Mouse (Mus musculus) forebrain, embryonic 11.5 days (tissue): Measurements from ENCODE around the gene Zfp592. TPM values are rescaled to one million over a fixed set of nuclear protein-coding genes. Genes with fewer than 3 reads are reported as not detected.

ENCODE experiments used
- ATAC-seq: fragments of 200-750 bp; cut with Nextera tagmentation; replicated peaks from 2 replicates; pipeline ENCODE4 v1.8.0; 2017; ENCODE audit warnings: moderate TSS enrichment; ENCODE audit not compliant: low FRiP score
- DNase-seq: peaks from one replicate; pipeline ENCODE4 v3.0.0-alpha.2; 2017; ENCODE audit warnings: low spot score
- H3K27ac ChIP-seq: fragments of 300-500 bp; sonication (generic); 2 replicates; pipeline ENCODE4 v1.5.1; 2014; ENCODE audit warnings: low read depth, low read length
- H3K27me3 ChIP-seq: fragments of 300-500 bp; sonication (generic); 2 replicates; pipeline ENCODE4 v1.6.1; 2014; ENCODE audit warnings: mild to moderate bottlenecking, low read length, mixed read lengths; ENCODE audit not compliant: control insufficient read depth, insufficient read depth
- H3K36me3 ChIP-seq: fragments of 300-500 bp; sonication (generic); 2 replicates; pipeline ENCODE4 v1.6.1; 2014; ENCODE audit warnings: mild to moderate bottlenecking, low read length, moderate library complexity, mixed read lengths; ENCODE audit not compliant: control insufficient read depth, insufficient read depth
- H3K4me1 ChIP-seq: fragments of 300-500 bp; sonication (generic); replicated peaks from 2 replicates; pipeline ENCODE4 v1.6.1; 2014; ENCODE audit warnings: low read length, mixed read lengths; ENCODE audit not compliant: control insufficient read depth, insufficient read depth
- H3K4me2 ChIP-seq: fragments of 300-500 bp; sonication (generic); 2 replicates; pipeline ENCODE4 v1.6.1; 2014; ENCODE audit warnings: low read depth, mild to moderate bottlenecking, low read length, moderate library complexity, mixed read lengths; ENCODE audit not compliant: severe bottlenecking
- H3K4me3 ChIP-seq: fragments of 300-500 bp; sonication (generic); 2 replicates; pipeline ENCODE4 v1.5.1; 2014; ENCODE audit warnings: low read depth, low read length
- H3K9ac ChIP-seq: fragments of 300-500 bp; sonication (generic); 2 replicates; pipeline ENCODE4 v1.6.1; 2014; ENCODE audit warnings: low read length
- H3K9me3 ChIP-seq: fragments of 300-500 bp; sonication (generic); 2 replicates; pipeline ENCODE4 v1.6.1; 2016; ENCODE audit warnings: low read length, mixed read lengths; ENCODE audit not compliant: control insufficient read depth
- WGBS: fragments of 180-500 bp; shearing (Covaris S2); extraction: QIAGEN DNeasy Blood & Tissue Kit; methylation state at CpG from one replicate; pipeline ENCODE4 v1.1.7; 2014; 5-methylcytosine and 5-hydroxymethylcytosine counted together
- polyA plus RNA-seq: library from polyadenylated mRNA; unstranded; fragments of >200 nt; fragmentation: Nextera tagmentation; extraction: Ambion mirVana; gene quantifications from 2 replicates; pipeline ENCODE4 v1.2.1, GENCODE M21; 2014

Zfp592 gene
- polyA plus RNA-seq, 1 experiment from 2014 or later, result 15.9 TPM

GRCm38 (mm10) chr7:81057901-81058711, 64.6 kb downstream of the Zfp592 start:
- no peak for ATAC-seq
- Histone ChIP-seq H3K4me3 (no peak overlapping the region), H3K4me1 (no peaks in the 10 kb centered on the region), H3K9me3 (no peaks in the 10 kb centered on the region), H3K36me3 (no peaks in the 10 kb centered on the region), H3K4me2 (no peak overlapping the region), H3K27me3 (no peaks in the 10 kb centered on the region), H3K27ac (no peak overlapping the region), H3K9ac (no peak overlapping the region)
- DNase-seq, result no peak
- WGBS, result 74% methylated on average over 6 of the region's 6 CpGs

- Histone ChIP-seq H3K36me3 (no peaks in the 10 kb centered on the region), H3K9ac (no peak overlapping the region), H3K4me1 (no peaks in the 10 kb centered on the region), H3K4me3 (no peak overlapping the region), H3K27me3 (no peaks in the 10 kb centered on the region), H3K4me2 (no peak overlapping the region), H3K27ac (no peak overlapping the region), H3K9me3 (no peaks in the 10 kb centered on the region)
- WGBS, result 80% methylated on average over 9 of the region's 9 CpGs
- DNase-seq (no peak), ATAC-seq (no peak)
Measured at GRCm38 (mm10) chr7:81058712-81059154, 65.3 kb downstream of the Zfp592 start.

DNA sequence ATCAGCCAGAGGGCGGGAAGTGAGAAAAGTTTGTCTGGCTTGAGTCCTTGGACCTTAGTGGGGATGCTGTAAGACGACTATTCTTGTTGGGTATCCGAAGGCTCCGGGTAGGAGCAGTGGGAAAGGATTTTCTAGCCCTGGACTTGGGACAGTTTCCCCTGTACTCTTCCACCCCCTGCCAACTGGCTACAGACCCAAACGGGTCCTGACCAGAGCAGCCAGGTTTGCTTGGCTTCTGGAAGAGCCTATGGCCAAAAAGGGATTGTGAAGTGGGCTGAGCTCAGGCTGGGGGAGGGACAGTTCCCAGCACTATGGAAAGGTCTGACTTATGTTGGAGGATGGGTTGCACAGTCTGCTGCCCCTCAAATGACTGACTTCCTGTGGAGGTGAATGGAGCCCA, 65.9 kb downstream of the Zfp592 start:
- Histone ChIP-seq H3K9me3 (no peaks in the 10 kb centered on the region), H3K36me3 (no peaks in the 10 kb centered on the region), H3K4me3 (no peak overlapping the region), H3K27ac (no peak overlapping the region), H3K9ac (no peak overlapping the region), H3K4me1 (no peaks in the 10 kb centered on the region), H3K27me3 (no peaks in the 10 kb centered on the region), H3K4me2 (no peak overlapping the region)
- WGBS, result 87% methylated on average over 5 of the region's 5 CpGs
- DNase-seq (no peak), ATAC-seq (no peak)

GRCm38 (mm10) chr7:81060908-81061307, 67.4 kb downstream of the Zfp592 start:
- DNase-seq, result no peak
- Histone ChIP-seq H3K9me3 (no peaks in the 10 kb centered on the region), H3K4me2 (no peak overlapping the region), H3K36me3 (no peaks in the 10 kb centered on the region), H3K4me3 (no peak overlapping the region), H3K27me3 (no peaks in the 10 kb centered on the region), H3K4me1 (no peaks in the 10 kb centered on the region), H3K9ac (no peak overlapping the region), H3K27ac (no peak overlapping the region)
- WGBS, result 85% methylated on average over 2 of the region's 2 CpGs
- no peak for ATAC-seq

GRCm38 (mm10) chr7:81061936-81062335, 68.5 kb downstream of the Zfp592 start:
- Histone ChIP-seq H3K4me1 (no peaks in the 10 kb centered on the region), H3K27me3 (no peaks in the 10 kb centered on the region), H3K9ac (no peak overlapping the region), H3K4me2 (no peak overlapping the region), H3K27ac (no peak overlapping the region), H3K36me3 (no peaks in the 10 kb centered on the region), H3K4me3 (no peak overlapping the region), H3K9me3 (no peaks in the 10 kb centered on the region)
- no peak for DNase-seq
- no peak for ATAC-seq
- 92% methylated on average over 11 of the region's 11 CpGs for WGBS

DNA sequence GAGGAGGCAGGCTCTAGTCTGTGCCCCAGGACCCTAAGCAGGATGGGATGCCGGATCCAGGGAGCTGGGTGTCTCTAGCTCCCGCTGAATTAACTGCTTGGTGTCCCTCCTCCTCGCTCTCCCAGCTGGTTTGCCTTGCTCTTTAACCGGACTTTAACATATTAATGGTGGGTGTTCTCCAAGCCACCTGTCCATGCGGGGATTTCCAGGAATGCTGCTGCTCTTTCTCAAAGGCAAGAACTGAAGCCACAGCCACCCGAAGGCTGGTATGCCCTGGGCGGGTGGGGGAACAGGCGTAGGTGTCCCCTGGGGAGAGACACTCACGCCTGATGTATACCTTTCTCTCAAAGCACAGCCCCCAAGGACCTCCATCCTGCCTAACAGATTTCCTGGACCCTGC, 69.9 kb downstream of the Zfp592 start:
- Histone ChIP-seq H3K9ac (no peak overlapping the region), H3K4me1 (no peaks in the 10 kb centered on the region), H3K4me3 (no peak overlapping the region), H3K36me3 (no peaks in the 10 kb centered on the region), H3K27ac (no peak overlapping the region), H3K4me2 (no peak overlapping the region), H3K27me3 (no peaks in the 10 kb centered on the region), H3K9me3 (no peaks in the 10 kb centered on the region)
- no peak for ATAC-seq
- DNase-seq, result no peak
- 69% methylated on average over 9 of the region's 9 CpGs for WGBS

GRCm38 (mm10) chr7:81066714-81067113, 73.2 kb downstream of the Zfp592 start:
- no peak overlapping the region for H3K4me3 ChIP-seq
- 66% methylated on average over 6 of the region's 6 CpGs for WGBS
- H3K27me3 ChIP-seq, result no peaks in the 10 kb centered on the region
- no peak overlapping the region for H3K4me2 ChIP-seq
- no peaks in the 10 kb centered on the region for H3K36me3 ChIP-seq
- H3K4me1 ChIP-seq, result no peaks in the 10 kb centered on the region
- ATAC-seq (no peak), DNase-seq (no peak)
- H3K9ac ChIP-seq, result no peak overlapping the region
- H3K9me3 ChIP-seq, result no peaks in the 10 kb centered on the region
- no peak overlapping the region for H3K27ac ChIP-seq

DNA sequence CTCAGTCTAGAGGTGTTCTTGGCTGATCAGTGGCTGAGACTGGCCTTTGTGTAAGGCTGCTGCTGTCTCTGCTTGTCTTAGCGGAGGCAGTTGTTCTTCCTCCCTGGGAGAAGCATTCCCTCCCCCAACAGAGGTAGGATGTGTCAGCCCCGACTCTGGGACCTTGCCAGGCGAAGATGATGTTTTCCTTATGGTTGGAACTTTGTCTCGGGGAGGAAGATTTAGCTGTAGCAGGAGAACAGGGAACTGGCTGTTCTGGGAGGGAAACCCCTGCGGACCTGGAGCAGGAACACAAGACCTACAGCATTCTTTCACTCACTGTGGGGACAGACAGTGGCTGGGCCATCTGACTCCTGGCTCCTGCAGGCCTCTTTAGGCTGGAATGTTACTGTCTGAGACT, 79.0 kb downstream of the Zfp592 start:
- no peak overlapping the region for H3K9ac ChIP-seq
- H3K27me3 ChIP-seq, result no peaks in the 10 kb centered on the region
- no peak overlapping the region for H3K27ac ChIP-seq
- ATAC-seq (no peak), DNase-seq (no peak)
- H3K4me2 ChIP-seq, result no peak overlapping the region
- H3K36me3 ChIP-seq, result no peaks in the 10 kb centered on the region
- no peak overlapping the region for H3K4me3 ChIP-seq
- H3K9me3 ChIP-seq, result no peaks in the 10 kb centered on the region
- no peaks in the 10 kb centered on the region for H3K4me1 ChIP-seq
- WGBS, result 58% methylated on average over 5 of the region's 5 CpGs

DNA sequence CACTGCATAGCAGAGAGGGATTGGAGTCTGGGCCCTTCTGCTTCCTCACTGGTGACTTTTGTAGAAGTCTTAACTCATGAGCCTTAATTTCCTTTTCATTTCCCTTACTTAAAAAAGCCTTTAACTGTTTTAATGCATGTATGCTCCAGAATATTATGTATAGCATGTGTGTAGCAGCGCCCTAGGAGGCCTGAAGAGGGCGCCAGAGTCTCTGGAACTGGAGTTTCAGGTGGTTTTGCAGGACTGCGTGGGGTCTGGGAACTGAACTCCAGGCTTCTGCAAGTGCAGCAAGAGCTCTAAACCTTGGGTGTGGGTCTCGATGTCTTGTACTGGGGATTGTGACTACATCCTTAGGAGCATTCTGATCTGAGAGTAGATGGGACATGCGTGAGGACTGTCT, 79.8 kb downstream of the Zfp592 start:
- Histone ChIP-seq H3K9ac (no peak overlapping the region), H3K9me3 (no peaks in the 10 kb centered on the region), H3K4me3 (no peak overlapping the region), H3K36me3 (no peaks in the 10 kb centered on the region), H3K27me3 (no peaks in the 10 kb centered on the region), H3K4me1 (no peaks in the 10 kb centered on the region), H3K27ac (no peak overlapping the region), H3K4me2 (no peak overlapping the region)
- ATAC-seq, result no peak
- WGBS, result 76% methylated on average over 5 of the region's 5 CpGs
- no peak for DNase-seq
